Mouse (Mus musculus) hindbrain, embryonic 14.5 days (tissue): ENCODE measurements at regions not wholly inside any gene's neighbourhood (a gene's known extent, or its start where the extent isn't known, plus 50 kb on each side); places are given as distances from the start of the nearest gene placed in this dataset.

ENCODE experiments used
- ATAC-seq: fragments of 200-750 bp; cut with Nextera tagmentation; 2 replicates; pipeline ENCODE4 v1.8.0; 2017; ENCODE audit warnings: moderate number of reproducible peaks, mild to moderate bottlenecking, moderate TSS enrichment, moderate library complexity; ENCODE audit not compliant: low FRiP score
- DNase-seq: peaks from one replicate; pipeline ENCODE4 v3.0.0-alpha.2; 2015; ENCODE audit warnings: low spot score
- H3K27ac ChIP-seq: fragments of 300-500 bp; sonication (generic); 2 replicates; pipeline ENCODE4 v1.5.1; 2014; ENCODE audit warnings: mild to moderate bottlenecking, moderate library complexity
- H3K27me3 ChIP-seq: fragments of 300-500 bp; sonication (generic); 2 replicates; pipeline ENCODE4 v1.6.1; 2014; ENCODE audit warnings: mild to moderate bottlenecking, low read length, mixed read lengths; ENCODE audit not compliant: control insufficient read depth, insufficient read depth
- H3K36me3 ChIP-seq: fragments of 300-500 bp; sonication (generic); replicated peaks from 2 replicates; pipeline ENCODE4 v1.6.1; 2014; ENCODE audit not compliant: control insufficient read depth, insufficient read depth
- H3K4me1 ChIP-seq: fragments of 300-500 bp; sonication (generic); replicated peaks from 2 replicates; pipeline ENCODE4 v1.6.1; 2014; ENCODE audit warnings: antibody characterized with exemption, low read length, mixed read lengths; ENCODE audit not compliant: control insufficient read depth, insufficient read depth
- H3K4me2 ChIP-seq: fragments of 300-500 bp; sonication (generic); replicated peaks from 2 replicates; pipeline ENCODE4 v1.6.1; 2014; ENCODE audit warnings: mild to moderate bottlenecking, moderate library complexity
- H3K4me3 ChIP-seq: fragments of 300-500 bp; sonication (generic); replicated peaks from 2 replicates; pipeline ENCODE4 v1.5.1; 2014; ENCODE audit warnings: mild to moderate bottlenecking, low read length
- H3K9ac ChIP-seq: fragments of 300-500 bp; sonication (generic); 2 replicates; pipeline ENCODE4 v1.6.1; 2014
- H3K9me3 ChIP-seq: fragments of 300-500 bp; sonication (generic); 2 replicates; pipeline ENCODE4 v1.6.1; 2016; ENCODE audit warnings: low read length; ENCODE audit not compliant: control insufficient read depth
- WGBS: fragments of 180-500 bp; shearing (Covaris S2); extraction: QIAGEN DNeasy Blood & Tissue Kit; methylation state at CpG from one replicate; pipeline ENCODE4 v1.1.7; 2014; 5-methylcytosine and 5-hydroxymethylcytosine counted together

DNA sequence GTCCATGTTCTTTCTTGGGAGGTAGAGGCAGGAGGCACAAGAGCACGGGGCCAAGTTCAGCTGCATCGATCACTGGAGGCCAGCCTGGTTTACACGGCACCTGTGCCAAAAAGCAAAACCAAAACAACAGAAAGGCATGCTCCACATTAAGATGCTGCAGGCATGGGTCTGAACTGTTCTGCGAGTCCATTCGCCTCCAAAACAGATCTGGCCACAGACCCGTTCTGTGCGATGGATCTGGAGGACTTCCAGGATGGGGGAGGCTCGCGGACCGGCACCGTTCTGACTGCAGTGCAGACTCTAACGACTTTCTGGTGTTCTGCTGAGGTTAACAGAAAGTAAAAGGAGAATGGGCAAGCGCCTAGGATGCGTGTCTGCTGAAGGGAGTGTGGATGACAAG, 52.3 kb downstream of the A230072I06Rik start:
- peaks cover 24% of the 10 kb centered on the region for H3K4me1 ChIP-seq
- peaks cover 41% of the 10 kb centered on the region for H3K27me3 ChIP-seq
- no peak overlapping the region for H3K4me2 ChIP-seq
- H3K9me3 ChIP-seq: no peaks in the 10 kb centered on the region
- H3K27ac ChIP-seq: no peak overlapping the region
- no peaks in the 10 kb centered on the region for H3K36me3 ChIP-seq
- H3K9ac ChIP-seq: no peak overlapping the region
- ATAC-seq (peak; percentile 21; the same call in 1 of the 2 replicates), DNase-seq (no peak)
- 65% methylated on average over 14 of the region's 14 CpGs for WGBS
- no peak overlapping the region for H3K4me3 ChIP-seq

DNA sequence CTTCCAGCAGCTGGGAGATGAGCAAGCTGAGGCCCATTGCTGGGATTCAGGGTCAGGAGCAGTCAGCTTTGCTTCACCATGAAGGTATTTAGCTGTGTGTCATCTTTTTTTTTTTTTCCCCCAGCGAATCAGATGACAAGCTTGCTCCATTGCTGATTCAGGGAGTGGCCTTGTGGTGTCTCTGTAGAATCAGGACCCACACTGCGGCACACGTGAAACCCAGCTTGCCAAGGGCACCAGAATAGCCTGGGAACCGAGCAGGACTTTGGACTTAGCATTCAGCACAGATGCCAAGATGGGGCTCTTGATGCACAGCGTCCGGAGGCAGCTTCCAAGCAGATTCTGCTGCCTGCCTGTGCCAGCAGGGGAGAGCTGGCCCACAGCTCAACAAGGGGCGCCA, 53.0 kb downstream of the A230072I06Rik start:
- H3K9ac ChIP-seq: no peak overlapping the region
- no peak overlapping the region for H3K27ac ChIP-seq
- H3K4me1 ChIP-seq: peaks cover 24% of the 10 kb centered on the region
- H3K27me3 ChIP-seq: peaks cover 49% of the 10 kb centered on the region
- DNase-seq (no peak), ATAC-seq (no peak)
- H3K4me2 ChIP-seq: no peak overlapping the region
- H3K9me3 ChIP-seq: no peaks in the 10 kb centered on the region
- WGBS: 70% methylated on average over 7 of the region's 7 CpGs
- no peak overlapping the region for H3K4me3 ChIP-seq
- no peaks in the 10 kb centered on the region for H3K36me3 ChIP-seq

DNA sequence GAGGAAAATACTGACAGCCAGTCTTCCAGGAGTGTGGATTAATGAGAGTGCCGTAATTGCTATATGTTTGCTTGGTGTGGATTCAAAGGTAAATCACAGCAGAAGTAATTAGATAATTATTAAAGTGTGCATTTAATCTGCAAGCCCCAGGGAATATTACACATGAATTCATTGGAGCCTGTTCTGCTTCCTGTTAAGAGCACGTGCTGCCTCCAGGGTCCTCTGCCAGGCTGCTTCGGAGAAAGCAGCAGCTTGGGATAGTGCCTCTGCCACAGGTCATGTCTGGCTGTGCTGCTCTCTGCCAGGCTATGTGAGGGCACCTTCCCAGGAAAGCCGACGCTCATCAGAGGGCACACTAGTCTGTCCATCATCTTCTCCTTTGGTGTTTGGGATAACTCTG, 55.5 kb downstream of the A230072I06Rik start:
- 47% methylated on average over 5 of the region's 5 CpGs for WGBS
- H3K27ac ChIP-seq: no peak overlapping the region
- H3K27me3 ChIP-seq: peaks cover 58% of the 10 kb centered on the region
- no peaks in the 10 kb centered on the region for H3K9me3 ChIP-seq
- DNase-seq: no peak
- 0 out of 2 replicates have a peak, but pooled peaks have one; percentile 43 for ATAC-seq
- H3K36me3 ChIP-seq: no peaks in the 10 kb centered on the region
- no peak overlapping the region for H3K4me3 ChIP-seq
- no peak overlapping the region for H3K4me2 ChIP-seq
- no peak overlapping the region for H3K9ac ChIP-seq
- no peaks in the 10 kb centered on the region; the same call in 1 of the 2 replicates for H3K4me1 ChIP-seq

DNA sequence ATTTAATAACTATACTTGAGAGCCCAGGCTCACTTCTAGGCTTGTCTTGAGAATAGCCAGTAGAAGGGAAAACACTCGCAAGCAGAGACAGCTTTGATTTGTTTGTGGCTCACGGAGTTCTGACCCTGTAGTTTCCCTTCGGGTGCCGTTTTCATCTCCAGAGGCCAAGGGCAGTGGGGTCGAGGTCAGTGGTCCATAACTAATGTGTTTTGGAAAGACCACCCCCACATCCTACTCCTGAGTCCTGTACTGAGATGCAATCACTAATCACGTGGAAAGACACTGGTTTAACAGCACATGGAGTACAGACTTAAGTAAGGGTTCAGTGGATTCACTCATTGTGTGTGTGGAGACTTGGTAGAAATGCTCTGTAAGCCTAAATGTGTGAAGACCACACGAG, 56.0 kb downstream of the A230072I06Rik start:
- H3K27me3 ChIP-seq: peaks cover 57% of the 10 kb centered on the region

DNA sequence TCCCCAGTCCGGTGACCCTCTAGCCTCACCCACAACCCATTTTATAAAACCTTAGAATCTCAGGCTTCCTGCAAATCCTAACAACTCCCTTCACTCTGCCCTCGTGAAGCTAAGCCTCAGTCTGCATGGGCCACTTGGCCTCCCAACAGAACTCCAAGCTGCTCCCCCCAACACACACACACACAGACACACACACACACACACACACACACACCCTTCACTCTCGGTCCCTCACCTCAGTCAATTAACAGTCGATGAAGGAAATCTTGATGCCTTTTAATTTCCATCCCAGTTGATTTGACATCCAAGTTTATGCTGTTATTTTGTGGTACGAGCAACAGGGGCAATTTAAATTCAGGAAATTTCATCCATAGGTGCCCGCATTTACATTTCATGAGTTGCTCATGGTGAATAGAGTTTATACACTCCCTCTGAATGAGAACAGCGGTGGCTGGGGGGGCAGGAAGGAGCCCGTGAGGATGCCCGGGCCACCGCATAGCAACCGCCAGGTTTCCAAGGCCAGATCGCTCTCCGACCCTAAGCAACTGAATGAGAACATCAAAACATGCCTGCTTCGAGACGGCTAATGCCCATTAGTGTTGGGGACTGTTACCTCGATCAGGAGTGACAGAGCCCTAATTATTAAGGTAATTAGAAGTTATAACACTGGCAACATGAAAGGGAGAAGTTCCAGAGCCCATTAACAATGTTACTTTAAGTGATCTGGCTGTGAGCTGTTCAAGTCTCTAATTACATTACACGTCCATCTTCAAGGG, 55.8 kb upstream of the Sox1 start:
- no peaks in the 10 kb centered on the region for H3K9me3 ChIP-seq
- peaks cover 27% of the 10 kb centered on the region for H3K27me3 ChIP-seq
- ATAC-seq (no peak), DNase-seq (no peak)
- no peak overlapping the region for H3K27ac ChIP-seq
- H3K36me3 ChIP-seq: no peaks in the 10 kb centered on the region
- H3K4me3 ChIP-seq: no peak overlapping the region
- 31% methylated on average over 17 of the region's 17 CpGs for WGBS
- H3K9ac ChIP-seq: no peak overlapping the region
- H3K4me1 ChIP-seq: peaks cover 4% of the 10 kb centered on the region; the same call in 1 of the 2 replicates
- no peak overlapping the region for H3K4me2 ChIP-seq

More for the DNA sequence above, 56.0 kb downstream of the A230072I06Rik start:
- 36% methylated on average over 7 of the region's 7 CpGs for WGBS
- ATAC-seq (no peak), DNase-seq (no peak)
- Histone ChIP-seq H3K9me3 (no peaks in the 10 kb centered on the region), H3K4me3 (no peak overlapping the region), H3K9ac (no peak overlapping the region), H3K27ac (no peak overlapping the region), H3K4me2 (no peak overlapping the region), H3K36me3 (no peaks in the 10 kb centered on the region), H3K4me1 (peaks cover 3% of the 10 kb centered on the region; the same call in 1 of the 2 replicates)

DNA sequence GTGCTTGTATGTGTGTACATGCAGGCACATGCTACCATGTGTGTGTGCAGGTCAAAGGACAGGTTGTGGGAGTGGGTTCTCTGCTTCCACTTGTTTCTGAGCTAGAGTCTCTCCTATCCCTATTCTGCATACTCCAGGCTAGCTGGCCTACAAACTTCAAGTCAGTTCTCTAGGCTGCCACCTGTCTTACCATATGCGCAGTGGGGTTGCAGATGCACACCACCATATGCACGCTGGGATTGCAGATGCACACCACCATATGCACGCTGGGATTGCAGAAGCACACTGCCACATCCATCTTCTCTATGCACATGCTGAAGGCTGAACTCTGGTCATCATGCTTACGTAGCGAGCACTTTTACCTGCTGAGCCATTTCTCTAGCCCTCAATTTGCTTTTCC, 54.1 kb upstream of the Sox1 start:
- H3K4me1 ChIP-seq: peaks cover 4% of the 10 kb centered on the region; the same call in 1 of the 2 replicates
- H3K27ac ChIP-seq: no peak overlapping the region
- DNase-seq: no peak
- H3K9ac ChIP-seq: no peak overlapping the region
- no peak overlapping the region for H3K4me3 ChIP-seq
- ATAC-seq: no peak
- no peaks in the 10 kb centered on the region for H3K36me3 ChIP-seq
- peaks cover 22% of the 10 kb centered on the region for H3K27me3 ChIP-seq
- no peaks in the 10 kb centered on the region for H3K9me3 ChIP-seq
- 88% methylated on average over 5 of the region's 5 CpGs for WGBS
- no peak overlapping the region for H3K4me2 ChIP-seq
